Mouse (Mus musculus) neural tube, embryonic 11.5 days (tissue): ENCODE measurements around the gene Filip1. TPM values are rescaled to one million over a fixed set of nuclear protein-coding genes. Genes with fewer than 3 reads are reported as not detected.

ENCODE experiments used
- ATAC-seq: fragments of 200-750 bp; cut with Nextera tagmentation; 2 replicates; pipeline ENCODE4 v1.8.0; 2017; ENCODE audit warnings: moderate number of reproducible peaks, mild to moderate bottlenecking, moderate TSS enrichment, moderate library complexity; ENCODE audit not compliant: insufficient read depth, low FRiP score, low TSS enrichment
- DNase-seq: peaks from one replicate; pipeline ENCODE4 v3.0.0-alpha.2; 2015; ENCODE audit warnings: low spot score
- H3K27ac ChIP-seq: fragments of 300-500 bp; sonication (generic); 2 replicates; pipeline ENCODE4 v1.5.1; 2014; ENCODE audit warnings: low read depth, mild to moderate bottlenecking, low read length
- H3K27me3 ChIP-seq: fragments of 300-500 bp; sonication (generic); 2 replicates; pipeline ENCODE4 v1.6.1; 2014; ENCODE audit warnings: mild to moderate bottlenecking, low read length, mixed read lengths; ENCODE audit not compliant: control insufficient read depth, insufficient read depth
- H3K36me3 ChIP-seq: fragments of 300-500 bp; sonication (generic); 2 replicates; pipeline ENCODE4 v1.6.1; 2014; ENCODE audit warnings: mild to moderate bottlenecking, low read length, moderate library complexity, mixed read lengths; ENCODE audit not compliant: control insufficient read depth, insufficient read depth
- H3K4me1 ChIP-seq: fragments of 300-500 bp; sonication (generic); 2 replicates; pipeline ENCODE4 v1.6.1; 2014; ENCODE audit warnings: low read length, mixed read lengths; ENCODE audit not compliant: control insufficient read depth, insufficient read depth
- H3K4me2 ChIP-seq: fragments of 300-500 bp; sonication (generic); 2 replicates; pipeline ENCODE4 v1.6.1; 2014; ENCODE audit warnings: low read depth, mild to moderate bottlenecking, moderate library complexity
- H3K4me3 ChIP-seq: fragments of 300-500 bp; sonication (generic); 2 replicates; pipeline ENCODE4 v1.5.1; 2014; ENCODE audit warnings: low read depth, low read length
- H3K9ac ChIP-seq: fragments of 300-500 bp; sonication (generic); 2 replicates; pipeline ENCODE4 v1.6.1; 2014; ENCODE audit warnings: mild to moderate bottlenecking, low read length
- H3K9me3 ChIP-seq: fragments of 300-500 bp; sonication (generic); 2 replicates; pipeline ENCODE4 v1.6.1; 2016; ENCODE audit warnings: low read length; ENCODE audit not compliant: control insufficient read depth
- WGBS: fragments of 180-500 bp; shearing (Covaris S2); extraction: QIAGEN DNeasy Blood & Tissue Kit; methylation state at CpG from one replicate; pipeline ENCODE4 v1.1.7; 2014; 5-methylcytosine and 5-hydroxymethylcytosine counted together
- polyA plus RNA-seq: library from polyadenylated mRNA; unstranded; fragments of >200 nt; fragmentation: Nextera tagmentation; extraction: Ambion mirVana; gene quantifications from 2 replicates; pipeline ENCODE4 v1.2.1, GENCODE M21; 2014

Gene Filip1
- polyA plus RNA-seq, 1 experiment from 2014 or later, result 6.2 TPM

GRCm38 (mm10) chr9:79827072-79827471, 185.6 kb downstream of the Filip1 start:
- Histone ChIP-seq H3K9ac (no peak overlapping the region), H3K9me3 (no peaks in the 10 kb centered on the region), H3K36me3 (no peaks in the 10 kb centered on the region), H3K4me1 (peaks cover 6% of the 10 kb centered on the region; the same call in 1 of the 2 replicates), H3K4me3 (no peak overlapping the region), H3K27me3 (no peaks in the 10 kb centered on the region), H3K4me2 (no peak overlapping the region), H3K27ac (no peak overlapping the region)
- ATAC-seq, result no peak
- WGBS, result 68% methylated on average over 2 of the region's 2 CpGs
- DNase-seq, result no peak

GRCm38 (mm10) chr9:79825526-79825925, 187.1 kb downstream of the Filip1 start:
- no peak for DNase-seq
- no peaks in the 10 kb centered on the region for H3K4me1 ChIP-seq
- ATAC-seq, result no peak
- H3K27me3 ChIP-seq, result no peaks in the 10 kb centered on the region
- 40% methylated on average over 7 of the region's 7 CpGs for WGBS
- no peak overlapping the region for H3K4me2 ChIP-seq
- no peak overlapping the region for H3K4me3 ChIP-seq
- no peak overlapping the region for H3K27ac ChIP-seq
- H3K9me3 ChIP-seq, result no peaks in the 10 kb centered on the region
- H3K9ac ChIP-seq, result no peak overlapping the region
- no peaks in the 10 kb centered on the region for H3K36me3 ChIP-seq

- ATAC-seq (0 out of 2 replicates have a peak, but pooled peaks have one; percentile 28), DNase-seq (no peak)
- WGBS, result 41% methylated on average over 2 of the region's 2 CpGs
- Histone ChIP-seq H3K9me3 (no peaks in the 10 kb centered on the region), H3K27ac (no peak overlapping the region), H3K4me3 (no peak overlapping the region), H3K4me1 (no peaks in the 10 kb centered on the region), H3K36me3 (no peaks in the 10 kb centered on the region), H3K27me3 (no peaks in the 10 kb centered on the region), H3K9ac (no peak overlapping the region), H3K4me2 (no peak overlapping the region)
Observed at GRCm38 (mm10) chr9:79823856-79824255, 188.8 kb downstream of the Filip1 start.

GRCm38 (mm10) chr9:79823438-79823837, 189.2 kb downstream of the Filip1 start:
- Histone ChIP-seq H3K9me3 (no peaks in the 10 kb centered on the region), H3K4me1 (no peaks in the 10 kb centered on the region), H3K4me3 (no peak overlapping the region), H3K36me3 (0 out of 2 replicates have a peak, but pooled peaks cover 3% of the 10 kb centered on the region), H3K27ac (no peak overlapping the region), H3K27me3 (no peaks in the 10 kb centered on the region), H3K9ac (no peak overlapping the region), H3K4me2 (no peak overlapping the region)
- 40% methylated on average over 4 of the region's 4 CpGs for whole genome bisulfite sequencing
- peak; percentile 31 for DNase-seq
- peak; percentile 80 for ATAC-seq

GRCm38 (mm10) chr9:79816464-79816863, 196.2 kb downstream of the Filip1 start:
- no peak overlapping the region for H3K4me2 ChIP-seq
- H3K4me1 ChIP-seq, result no peaks in the 10 kb centered on the region
- no peak for ATAC-seq
- H3K9ac ChIP-seq, result no peak overlapping the region
- 0 out of 2 replicates have a peak, but pooled peaks cover 4% of the 10 kb centered on the region for H3K36me3 ChIP-seq
- no peak for DNase-seq
- H3K27ac ChIP-seq, result no peak overlapping the region
- no peaks in the 10 kb centered on the region for H3K27me3 ChIP-seq
- 89% methylated on average over 5 of the region's 5 CpGs for WGBS
- no peaks in the 10 kb centered on the region for H3K9me3 ChIP-seq
- no peak overlapping the region for H3K4me3 ChIP-seq

- 0 out of 2 replicates have a peak, but pooled peaks cover 4% of the 10 kb centered on the region for H3K36me3 ChIP-seq
- no peak overlapping the region for H3K4me3 ChIP-seq
- ATAC-seq (no peak), DNase-seq (no peak)
- H3K4me2 ChIP-seq, result no peak overlapping the region
- WGBS, result 90% methylated on average over 11 of the region's 11 CpGs
- no peaks in the 10 kb centered on the region for H3K4me1 ChIP-seq
- H3K27me3 ChIP-seq, result no peaks in the 10 kb centered on the region
- H3K9ac ChIP-seq, result no peak overlapping the region
- H3K27ac ChIP-seq, result no peak overlapping the region
- no peaks in the 10 kb centered on the region for H3K9me3 ChIP-seq
Observed at GRCm38 (mm10) chr9:79816013-79816412, 196.6 kb downstream of the Filip1 start.

GRCm38 (mm10) chr9:79814592-79814991, 198.1 kb downstream of the Filip1 start:
- ATAC-seq, result no peak
- H3K36me3 ChIP-seq, result 0 out of 2 replicates have a peak, but pooled peaks cover 4% of the 10 kb centered on the region
- 90% methylated on average over 4 of the region's 4 CpGs for WGBS

GRCm38 (mm10) chr9:79810969-79811902, 201.4 kb downstream of the Filip1 start:
- no peaks in the 10 kb centered on the region for H3K36me3 ChIP-seq
- DNase-seq, result no peak
- WGBS, result 77% methylated on average over 11 of the region's 11 CpGs
- no peak overlapping the region for H3K4me3 ChIP-seq
- no peak for ATAC-seq
- H3K27ac ChIP-seq, result no peak overlapping the region
- H3K27me3 ChIP-seq, result no peaks in the 10 kb centered on the region
- H3K4me1 ChIP-seq, result no peaks in the 10 kb centered on the region
- H3K4me2 ChIP-seq, result no peak overlapping the region
- no peaks in the 10 kb centered on the region for H3K9me3 ChIP-seq
- H3K9ac ChIP-seq, result no peak overlapping the region

More at GRCm38 (mm10) chr9:79814592-79814991, 198.1 kb downstream of the Filip1 start:
- Histone ChIP-seq H3K4me3 (no peak overlapping the region), H3K4me2 (no peak overlapping the region), H3K9me3 (no peaks in the 10 kb centered on the region), H3K27ac (no peak overlapping the region), H3K27me3 (no peaks in the 10 kb centered on the region), H3K9ac (no peak overlapping the region), H3K4me1 (no peaks in the 10 kb centered on the region)
- DNase-seq, result no peak

- H3K9ac ChIP-seq, result no peak overlapping the region
- no peaks in the 10 kb centered on the region for H3K27me3 ChIP-seq
- no peaks in the 10 kb centered on the region for H3K36me3 ChIP-seq
- WGBS, result 92% methylated on average over 3 of the region's 3 CpGs
- H3K4me1 ChIP-seq, result no peaks in the 10 kb centered on the region
- H3K27ac ChIP-seq, result no peak overlapping the region
- no peak for ATAC-seq
- no peaks in the 10 kb centered on the region for H3K9me3 ChIP-seq
- H3K4me3 ChIP-seq, result no peak overlapping the region
- no peak overlapping the region for H3K4me2 ChIP-seq
- no peak for DNase-seq
Observed at GRCm38 (mm10) chr9:79810534-79810933, 202.1 kb downstream of the Filip1 start.
